Mouse (Mus musculus): Measurements from ENCODE around the gene Ydjc.
"Not testable (repeated sequence)": the region's sequence is repeated elsewhere in the genome, so short reads cannot be mapped to it uniquely, and the experiment has no call there.

The Ydjc gene

DNA sequence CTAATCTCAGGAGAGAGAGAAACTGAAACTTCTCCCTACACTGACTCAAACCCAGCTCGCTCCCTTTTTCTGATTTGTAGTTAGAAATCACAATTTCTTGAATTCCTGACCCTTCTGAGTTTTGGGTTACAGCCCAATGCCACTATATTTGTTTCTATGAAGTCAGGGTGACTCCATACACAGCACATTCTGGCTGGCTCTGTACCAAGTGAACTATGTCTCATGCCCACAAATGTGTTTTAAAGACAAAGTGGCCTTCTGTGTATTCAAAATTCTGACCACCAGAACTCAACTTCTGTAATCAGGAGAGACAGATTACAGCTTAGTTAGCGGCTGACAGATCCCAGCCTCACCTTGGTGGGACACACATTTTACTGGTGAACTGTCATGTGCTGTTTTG lies 9.9 kb downstream of the Ydjc start:
- no peak for DNase-seq

DNA sequence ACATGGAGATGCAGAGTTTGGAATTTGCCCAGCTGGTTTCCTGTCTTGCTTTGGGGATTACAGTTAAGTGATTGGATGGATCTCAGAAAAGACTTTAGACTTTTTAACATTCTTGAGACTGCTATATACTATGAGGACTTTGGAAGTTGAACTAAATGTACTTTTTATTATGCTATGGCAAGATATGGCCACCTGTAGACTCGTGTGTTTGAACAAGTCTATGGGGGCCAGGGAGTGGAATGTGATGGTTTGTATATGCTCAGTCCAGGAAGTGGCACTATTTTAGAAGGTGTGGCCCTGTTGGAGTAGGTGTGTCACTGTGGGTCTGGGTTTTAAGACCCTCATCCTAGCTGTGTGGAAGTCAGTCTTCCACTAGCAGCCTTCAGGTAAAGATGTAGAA lies 21.1 kb downstream of the Ydjc start:
- DNase-seq = not testable (repeated sequence)

DNA sequence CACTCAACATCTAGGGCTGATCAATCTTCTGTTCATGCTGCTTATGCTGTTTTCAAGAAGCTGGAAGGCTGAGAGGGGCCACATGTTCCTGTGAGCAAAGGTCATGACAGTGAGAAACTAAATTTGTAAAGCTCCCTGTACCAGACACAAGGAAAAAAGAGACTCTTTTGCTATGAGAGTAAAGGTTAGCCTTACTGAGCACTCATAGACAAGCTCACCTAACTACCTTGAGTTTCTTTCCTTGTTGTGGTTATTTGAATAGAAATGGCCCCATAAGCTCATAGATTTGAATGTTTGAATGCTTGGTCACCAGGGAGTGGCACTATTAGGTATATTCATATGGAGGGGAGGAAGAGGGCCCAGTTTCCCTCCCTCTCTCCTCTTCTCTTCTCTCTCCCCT lies 22.8 kb downstream of the Ydjc start:
- DNase-seq = no peak

DNA sequence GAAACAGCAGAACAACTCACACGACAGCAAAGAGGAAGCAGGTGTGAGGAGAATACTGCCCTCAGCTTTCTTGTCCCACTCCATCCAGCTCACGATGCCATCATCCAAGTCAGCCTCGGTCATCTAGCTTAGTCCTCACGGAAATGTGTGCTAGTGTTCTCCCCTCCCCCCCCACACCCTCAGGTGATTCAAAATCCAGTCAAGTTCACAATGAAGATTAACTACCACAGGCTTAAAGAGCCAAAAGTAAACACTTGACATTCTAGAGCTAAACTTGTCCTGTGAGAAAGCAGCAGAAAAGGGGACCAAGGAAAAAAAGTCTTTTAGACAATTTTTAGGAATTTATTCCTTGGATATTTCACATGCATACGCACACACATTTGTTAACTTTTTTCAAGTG lies 23.6 kb downstream of the Ydjc start:
- DNase-seq = no peak

DNA sequence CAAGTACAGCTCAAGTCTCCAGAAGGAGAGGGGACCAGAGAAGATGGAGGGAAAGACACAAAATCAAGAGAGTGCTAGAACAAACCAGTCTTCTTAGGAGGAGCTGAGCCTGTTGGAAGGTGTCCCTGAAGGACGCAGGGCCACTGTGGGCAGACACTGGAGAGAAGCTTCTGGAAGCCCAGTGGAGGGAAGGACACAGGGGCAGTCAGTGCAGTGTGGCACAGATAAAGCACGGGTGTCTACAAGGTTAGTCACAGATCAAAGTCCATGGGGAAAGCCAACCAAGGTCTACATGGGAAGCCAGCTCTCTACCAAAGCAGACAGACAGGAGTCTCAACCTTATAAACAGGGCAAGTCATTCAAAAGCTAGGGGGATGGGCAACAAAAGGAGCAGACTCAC lies 31.3 kb downstream of the Ydjc start:
- no peak for DNase-seq

DNA sequence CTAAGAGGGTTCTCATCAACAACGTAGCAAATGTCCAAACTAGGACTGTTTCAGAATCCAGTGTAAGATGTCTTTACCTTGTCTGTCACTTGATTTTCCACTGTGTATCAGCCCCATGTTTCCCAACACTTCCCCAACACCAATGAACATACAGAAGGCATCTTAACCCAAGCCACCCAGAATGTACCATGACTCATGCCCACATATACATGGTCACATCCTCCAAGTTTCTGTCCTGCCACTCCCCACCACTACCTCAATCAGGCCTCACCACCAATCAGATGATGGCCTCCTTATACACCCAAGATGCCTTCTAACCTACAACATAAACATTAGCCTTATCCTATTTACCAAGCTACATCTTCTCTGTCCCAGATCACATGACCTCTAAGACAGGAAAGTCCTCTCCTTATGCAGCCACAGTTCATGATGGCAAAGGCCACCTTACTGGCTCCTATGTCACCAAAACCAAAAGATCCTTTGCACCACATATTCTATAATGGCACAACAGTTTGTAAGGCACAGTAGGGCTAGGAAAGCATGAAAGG lies 33.3 kb downstream of the Ydjc start:
- DNase-seq = no peak

DNA sequence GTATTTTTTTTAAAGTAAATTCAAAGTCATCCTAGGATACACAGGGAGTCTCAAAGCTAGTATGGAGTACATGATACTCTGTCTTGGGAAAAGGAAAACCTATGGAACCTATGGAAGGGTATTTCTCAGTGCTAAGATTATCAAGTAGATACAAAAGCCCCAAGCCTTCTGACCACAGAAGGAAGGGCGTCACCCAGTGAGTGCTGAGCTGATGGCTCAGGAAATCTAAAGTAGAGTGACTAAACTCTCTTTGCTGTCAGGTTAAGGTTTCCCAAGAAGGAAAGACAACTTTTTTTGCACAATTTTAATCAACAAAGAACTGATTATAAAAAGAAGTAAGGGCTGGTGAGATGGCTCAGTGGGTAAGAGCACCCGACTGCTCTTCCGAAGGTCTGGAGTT lies 35.3 kb downstream of the Ydjc start:
- no peak for DNase-seq

DNA sequence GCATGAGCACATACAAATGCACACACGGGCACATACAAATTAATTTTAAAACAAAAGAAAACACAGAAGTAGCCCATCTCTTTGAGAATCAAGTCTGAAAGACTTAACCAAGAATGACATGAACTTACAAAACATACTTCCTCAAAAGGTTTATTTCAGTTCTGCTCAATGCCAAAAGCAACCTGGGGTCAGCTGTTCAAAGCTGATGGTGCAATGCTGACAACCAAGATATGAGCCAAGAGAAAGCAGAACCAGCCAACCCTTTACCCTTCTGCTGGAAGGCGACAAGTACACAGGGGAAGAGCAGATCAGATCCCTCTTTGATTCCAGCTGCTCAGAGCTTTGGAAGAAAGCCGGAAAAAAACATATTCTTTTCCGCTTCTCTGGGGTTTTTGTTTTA lies 37.0 kb downstream of the Ydjc start:
- DNase-seq = peak; percentile 44

DNA sequence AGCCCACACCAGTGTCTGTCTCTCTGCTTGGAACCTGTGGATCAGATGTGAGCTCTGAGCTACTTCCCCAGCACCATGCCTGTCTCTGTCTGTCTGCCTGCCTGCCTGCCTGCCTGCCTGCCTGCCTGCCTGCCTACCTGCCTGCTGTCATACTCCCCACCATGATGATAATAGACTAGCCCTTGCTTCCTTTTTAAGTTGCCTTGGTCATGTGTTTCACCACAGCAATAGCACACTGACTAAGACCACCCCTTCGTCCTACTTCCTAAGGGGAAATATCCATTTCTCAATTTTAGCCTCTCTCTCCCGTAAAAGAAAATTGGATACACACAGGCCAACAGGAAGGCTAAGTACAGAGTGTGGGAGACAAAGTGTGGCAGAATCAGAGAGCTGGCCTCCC lies 37.7 kb downstream of the Ydjc start:
- no peak for DNase-seq

DNA sequence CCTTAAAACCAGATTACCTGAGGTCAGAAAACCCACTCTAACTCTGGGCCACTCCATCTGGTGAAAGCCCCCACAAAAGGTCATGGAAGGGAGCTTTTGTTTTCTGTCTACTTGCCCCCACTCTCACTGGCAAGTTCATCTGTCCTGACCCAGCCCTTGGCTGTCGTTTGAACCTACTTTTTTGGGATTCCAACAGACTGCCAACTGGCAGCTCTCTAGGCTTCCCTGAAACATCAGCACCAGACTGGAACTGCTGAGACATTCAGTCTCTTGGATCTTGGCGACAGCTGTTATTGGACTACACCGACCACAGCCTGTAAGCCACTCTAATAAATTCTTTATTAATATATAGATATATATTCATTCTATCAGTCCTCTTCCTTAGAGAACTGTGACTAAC lies 38.6 kb downstream of the Ydjc start:
- no peak for DNase-seq

DNA sequence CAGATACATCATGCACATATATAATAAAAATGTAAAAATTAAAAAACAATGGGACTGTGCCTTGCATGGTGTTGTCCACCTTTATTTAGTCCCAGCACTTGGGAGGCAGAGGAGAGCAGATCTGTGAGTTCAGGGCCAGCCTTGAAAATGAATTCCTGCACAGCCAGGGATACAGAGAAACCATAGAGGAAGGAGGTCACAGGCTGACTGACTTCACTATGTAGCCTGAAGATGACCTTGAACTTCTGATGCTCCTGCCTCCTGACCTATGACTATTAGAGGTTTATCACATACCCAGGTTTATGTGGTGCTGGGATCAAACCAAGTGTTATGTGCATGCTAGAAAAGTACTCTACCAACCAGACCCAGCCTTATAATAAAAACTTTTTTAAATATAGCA lies 41.1 kb downstream of the Ydjc start:
- DNase-seq = no peak

DNA sequence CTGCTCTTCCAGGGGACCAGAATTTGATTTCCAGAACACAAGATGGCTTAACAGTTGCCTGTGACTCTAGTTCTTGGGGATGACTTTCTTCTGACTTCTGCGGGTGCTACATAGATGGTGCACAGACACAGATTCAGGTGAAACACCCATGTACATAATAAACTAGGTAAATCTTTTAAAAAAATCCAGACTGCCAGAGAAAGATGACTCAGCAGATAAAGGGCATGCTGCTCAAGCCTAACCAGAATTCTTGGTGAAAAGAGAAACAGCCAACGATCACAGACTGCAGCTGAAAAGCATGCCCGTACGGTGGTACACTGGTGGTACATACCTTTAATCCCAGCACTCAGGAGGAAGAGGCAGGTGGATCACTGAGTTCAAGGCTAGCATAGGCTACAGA lies 49.4 kb downstream of the Ydjc start:
- no peak for DNase-seq

DNA sequence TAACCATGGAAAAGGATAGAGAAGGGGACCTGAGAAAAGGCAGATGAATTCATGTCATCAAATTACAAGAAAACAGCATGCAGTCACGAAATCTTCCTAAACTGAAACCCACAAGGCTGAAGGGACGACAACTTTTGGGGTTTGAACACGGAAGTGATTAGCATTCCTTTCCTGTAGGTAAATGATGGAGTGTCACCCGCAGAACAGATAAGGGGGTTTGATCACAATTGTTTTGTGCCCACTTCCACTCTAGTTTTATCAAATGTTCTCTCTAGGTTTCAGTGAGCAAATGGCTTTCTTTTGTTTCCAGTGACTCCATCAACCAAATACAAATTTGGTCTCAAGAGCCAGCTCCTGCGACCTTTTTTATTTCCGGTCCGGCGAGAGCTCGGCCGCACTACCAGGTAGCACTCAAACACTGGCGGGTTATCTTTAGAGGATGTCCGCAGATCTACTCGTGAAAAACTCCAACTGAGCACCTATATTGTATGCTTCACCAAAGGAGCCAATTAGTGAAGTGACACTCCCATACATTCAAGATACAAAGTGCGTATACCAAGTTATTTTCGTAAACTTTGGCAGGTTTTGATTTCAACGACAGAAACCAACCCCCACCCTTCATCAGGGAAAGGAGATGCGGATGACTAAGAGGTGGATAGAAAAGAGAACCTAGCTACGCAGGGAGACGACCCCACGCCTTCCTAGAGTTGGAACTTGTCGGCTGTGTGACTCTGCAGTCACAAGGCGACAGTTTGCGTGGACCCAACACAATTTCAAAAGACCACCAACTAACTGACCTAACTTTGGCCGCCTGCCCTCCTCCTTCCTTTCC lies 55.9 kb downstream of the Ydjc start:
- no peak for DNase-seq

DNA sequence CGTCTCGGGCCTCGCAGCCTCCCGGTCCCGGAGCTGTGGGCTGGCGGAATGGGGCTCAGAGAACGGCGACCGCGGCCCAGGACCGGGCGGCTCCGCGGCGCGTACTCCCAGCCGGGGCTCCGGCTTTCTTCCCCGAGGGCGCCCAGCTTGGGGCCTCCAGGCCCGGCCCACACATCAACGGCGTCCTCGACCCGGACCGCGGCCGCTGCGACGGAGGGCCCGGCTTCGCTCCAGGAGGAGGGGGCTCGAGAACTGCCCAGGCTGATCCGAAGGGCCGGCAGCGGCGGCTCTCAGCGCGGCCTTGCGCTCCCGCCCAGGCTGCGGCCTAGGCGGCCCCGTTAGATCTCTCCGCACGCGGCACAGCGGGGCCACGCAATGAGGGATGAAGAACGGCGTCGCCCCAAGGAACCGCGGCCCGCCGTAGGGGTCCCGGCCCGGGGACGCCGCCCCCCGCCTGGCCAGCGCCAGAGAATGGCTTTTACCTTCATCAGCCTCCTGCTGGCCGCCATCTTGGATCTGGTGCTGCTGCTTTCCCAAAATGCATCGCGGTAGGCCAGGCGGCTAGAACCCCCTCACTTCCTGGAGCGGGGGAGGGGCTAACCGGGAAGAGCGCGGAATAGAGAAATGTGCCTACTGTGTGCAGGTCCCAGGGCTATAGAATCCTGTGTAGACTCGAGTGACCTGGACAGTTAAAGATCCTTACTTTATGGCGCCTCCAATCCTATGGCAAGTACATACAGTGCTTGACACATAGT lies 56.7 kb downstream of the Ydjc start:
- DNase-seq = peak; percentile 91

DNA sequence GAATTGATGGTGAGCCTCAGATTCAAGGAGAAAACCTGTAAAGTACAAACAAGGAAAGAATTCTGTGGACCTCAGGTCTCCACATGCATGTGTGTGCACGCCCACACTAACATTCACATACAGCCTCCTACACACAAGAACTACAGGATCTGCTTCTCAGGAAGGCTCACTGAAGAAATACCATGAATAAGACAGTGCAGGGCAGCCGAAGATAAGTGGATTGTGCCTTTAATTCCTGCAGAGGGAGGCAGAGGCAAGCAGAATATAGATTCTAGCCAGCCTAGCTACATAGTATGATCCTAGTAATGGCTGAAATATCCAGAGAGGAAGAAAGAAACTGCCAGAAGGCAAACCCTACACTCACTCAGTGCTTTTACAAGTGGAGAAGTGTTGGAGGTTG lies 57.6 kb downstream of the Ydjc start:
- DNase-seq = no peak

DNA sequence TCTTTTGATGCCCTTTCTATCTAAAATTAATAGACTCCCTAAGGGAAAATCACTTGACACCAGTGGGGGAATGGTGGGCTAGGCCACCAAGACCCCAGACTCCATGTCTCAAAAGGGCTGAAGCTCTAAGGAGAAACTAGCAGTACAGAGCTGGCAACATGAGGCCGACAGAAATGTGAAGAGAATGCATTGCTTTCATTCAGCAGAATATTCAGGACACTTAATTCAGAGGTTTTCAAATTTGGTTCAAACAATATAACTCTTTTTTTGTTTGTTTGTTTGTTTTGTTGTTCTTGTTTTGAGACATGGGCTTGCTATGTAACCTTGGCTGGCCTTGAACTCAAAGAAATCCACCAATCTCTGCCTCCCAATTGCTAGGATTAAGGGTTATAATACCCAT lies 58.1 kb downstream of the Ydjc start, which contains the start of gene Ube2l3:
Gene Ube2l3, minus strand, starts transcription at position 101 of the 400 bp plus-strand sequence.
- DNase-seq = no peak

DNA sequence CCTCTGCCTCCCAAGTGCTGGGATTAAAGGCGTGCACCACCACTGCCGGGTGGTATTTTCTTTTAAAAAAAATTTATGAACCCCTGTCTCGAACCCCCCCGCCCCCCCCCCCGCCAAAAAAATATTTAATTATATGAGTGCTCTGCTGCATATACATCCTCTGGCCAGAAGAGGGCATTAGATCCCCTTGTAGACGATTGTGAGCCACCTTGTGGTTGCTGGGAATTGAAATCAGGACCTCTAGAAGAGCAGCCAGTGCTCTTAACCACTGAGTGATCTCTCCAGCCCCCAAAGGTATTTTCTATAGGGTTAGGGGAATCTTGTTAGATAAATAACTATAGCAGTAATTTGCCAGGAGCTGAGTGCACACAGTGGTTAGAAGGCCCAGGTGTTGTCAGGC lies 60.6 kb downstream of the Ydjc start:
- peak; percentile 66 for DNase-seq

DNA sequence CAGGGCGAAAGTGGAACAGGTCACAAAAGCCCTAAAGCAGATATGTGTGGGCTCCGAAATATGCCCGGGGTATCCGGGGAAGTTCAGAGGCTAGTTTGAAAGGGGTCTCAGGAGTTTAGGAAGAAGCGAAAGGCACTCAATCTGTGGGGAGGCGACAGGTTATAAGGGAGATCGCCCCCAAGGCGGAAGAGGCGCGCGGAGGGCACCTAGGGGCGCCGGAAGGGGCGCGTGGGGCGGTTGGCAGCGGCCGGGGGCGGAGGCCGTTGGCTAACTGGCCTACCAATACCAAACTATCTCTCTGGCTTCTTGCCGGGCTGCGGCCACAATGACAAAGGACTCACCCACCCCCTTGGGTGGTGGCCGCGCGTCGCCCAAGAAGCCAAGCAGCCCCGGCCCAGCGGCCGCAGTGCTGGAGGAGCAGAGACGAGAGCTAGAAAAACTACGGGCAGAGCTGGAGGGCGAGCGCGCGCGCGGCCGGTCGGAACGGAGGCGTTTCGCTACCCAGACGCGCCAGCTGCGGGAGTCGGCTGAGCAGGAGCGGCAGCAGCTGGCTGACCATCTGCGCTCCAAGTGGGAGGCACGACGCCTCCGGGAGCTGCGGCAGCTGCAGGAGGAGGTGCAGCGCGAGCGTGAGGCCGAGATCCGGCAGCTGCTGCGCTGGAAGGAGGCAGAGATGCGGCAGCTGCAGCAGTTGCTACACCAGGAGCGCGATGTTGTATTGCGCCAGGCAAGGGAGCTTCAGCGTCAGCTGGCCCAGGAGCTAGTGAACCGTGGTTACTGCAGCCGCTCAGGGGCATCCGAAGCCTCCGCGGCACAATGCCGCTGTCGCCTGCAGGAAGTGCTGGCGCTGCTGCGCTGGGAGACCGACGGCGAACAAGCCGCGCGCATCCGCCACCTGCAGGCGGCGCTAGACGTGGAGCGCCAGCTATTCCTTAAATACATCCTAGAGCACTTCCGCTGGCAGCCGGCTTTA lies 64.3 kb downstream of the Ydjc start, which contains the start of gene Rimbp3:
Gene Rimbp3, plus strand, starts transcription at position 215 of the 973 bp plus-strand sequence.
- peak; percentile 86 for DNase-seq

DNA sequence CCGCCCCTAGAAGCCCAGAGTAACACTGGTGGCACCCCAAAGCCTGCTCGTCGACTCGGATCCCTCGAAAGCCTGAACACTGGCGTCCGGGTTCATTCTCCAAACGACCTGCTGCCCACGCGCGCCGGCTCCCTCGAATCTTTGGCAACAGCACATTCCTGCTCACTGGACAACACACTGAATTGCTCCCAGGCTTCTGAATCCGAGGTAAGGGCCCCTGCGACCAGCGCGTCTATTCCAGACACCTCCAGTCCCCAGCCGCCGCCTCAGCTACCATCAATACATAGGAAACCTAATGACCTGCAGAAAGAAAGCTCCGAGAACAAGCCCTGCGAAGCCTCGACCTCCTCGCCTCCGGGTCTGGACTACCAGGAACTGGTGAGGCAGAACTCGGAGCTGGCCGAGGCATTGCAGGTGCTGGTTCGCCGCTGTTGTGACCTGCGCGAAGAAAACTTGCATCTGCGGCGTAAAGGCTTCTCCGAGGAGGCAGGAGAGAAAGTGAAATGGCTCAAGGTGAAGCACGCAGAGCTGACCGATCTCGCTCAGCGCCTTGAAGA lies 65.1 kb downstream of the Ydjc start:
- peak; percentile 10 for DNase-seq
